Mouse (Mus musculus) forebrain, embryonic 15.5 days (tissue): Measurements from ENCODE around the gene Anks1b. TPM values are rescaled to one million over a fixed set of nuclear protein-coding genes. Genes with fewer than 3 reads are reported as not detected.

ENCODE experiments used
- ATAC-seq: fragments of 200-750 bp; cut with Nextera tagmentation; replicated peaks from 2 replicates; pipeline ENCODE4 v1.8.0; 2017; ENCODE audit warnings: mild to moderate bottlenecking, moderate TSS enrichment, moderate library complexity
- H3K27ac ChIP-seq: fragments of 300-500 bp; sonication (generic); replicated peaks from 2 replicates; pipeline ENCODE4 v1.5.1; 2015; ENCODE audit warnings: mild to moderate bottlenecking, inconsistent platforms
- H3K27me3 ChIP-seq: fragments of 300-500 bp; sonication (generic); 2 replicates; pipeline ENCODE4 v1.6.1; 2015; ENCODE audit warnings: inconsistent platforms
- H3K36me3 ChIP-seq: fragments of 300-500 bp; sonication (generic); 2 replicates; pipeline ENCODE4 v1.6.1; 2015; ENCODE audit warnings: mild to moderate bottlenecking, inconsistent platforms
- H3K4me1 ChIP-seq: fragments of 300-500 bp; sonication (generic); 2 replicates; pipeline ENCODE4 v1.6.1; 2015; ENCODE audit warnings: inconsistent platforms
- H3K4me2 ChIP-seq: fragments of 300-500 bp; sonication (generic); replicated peaks from 2 replicates; pipeline ENCODE4 v1.6.1; 2015; ENCODE audit warnings: mild to moderate bottlenecking, inconsistent platforms
- H3K4me3 ChIP-seq: fragments of 300-500 bp; sonication (generic); 2 replicates; pipeline ENCODE4 v1.5.1; 2015; ENCODE audit warnings: mild to moderate bottlenecking, inconsistent platforms
- H3K9ac ChIP-seq: fragments of 300-500 bp; sonication (generic); replicated peaks from 2 replicates; pipeline ENCODE4 v1.6.1; 2015; ENCODE audit warnings: mild to moderate bottlenecking, inconsistent platforms
- H3K9me3 ChIP-seq: fragments of 300-500 bp; sonication (generic); 2 replicates; pipeline ENCODE4 v1.6.1; 2016; ENCODE audit warnings: inconsistent platforms
- WGBS: fragments of 180-500 bp; shearing (Covaris S2); methylation state at CpG from one replicate; pipeline ENCODE4 v1.1.7; 2015; ENCODE audit warnings: mixed read lengths; 5-methylcytosine and 5-hydroxymethylcytosine counted together
- polyA plus RNA-seq: library from polyadenylated mRNA; unstranded; fragments of >200 nt; fragmentation: Nextera tagmentation; extraction: Ambion mirVana; gene quantifications from 2 replicates; pipeline ENCODE4 v1.2.1, GENCODE M21; 2015

Anks1b gene
- polyA plus RNA-seq, 1 experiment from 2014 or later = 63.1 TPM

DNA sequence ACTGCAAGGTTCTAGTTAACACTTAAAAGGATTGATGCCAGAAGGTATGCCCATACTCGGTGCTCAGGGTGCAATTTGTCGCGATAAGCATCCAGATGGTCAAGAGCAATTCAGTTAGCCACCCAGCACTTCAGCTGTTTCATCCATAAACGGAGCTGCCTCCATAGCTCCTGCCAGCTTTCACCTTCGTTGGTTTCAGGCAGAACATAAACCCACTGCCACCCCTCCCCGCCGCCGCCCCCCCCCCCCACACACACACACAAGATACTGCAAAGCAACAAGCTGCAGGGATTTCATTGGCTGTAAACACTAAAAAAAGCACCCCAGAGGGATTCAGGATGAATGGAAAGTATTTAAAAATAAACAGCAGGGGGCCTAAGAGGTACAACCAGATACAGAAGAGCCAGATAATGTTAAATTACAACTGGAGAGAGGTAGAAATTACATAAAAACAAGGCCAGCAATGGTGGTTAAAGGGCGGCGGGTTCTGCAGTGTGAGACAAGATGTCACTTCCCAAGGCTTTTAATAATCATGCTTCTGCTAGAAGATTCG is 897.2 kb downstream of the Anks1b start:
- Histone ChIP-seq H3K9me3 (no peaks in the 10 kb centered on the region), H3K4me3 (no peak overlapping the region), H3K27ac (0 out of 2 replicates have a peak overlapping the region, but pooled peaks have one; percentile 12), H3K36me3 (no peaks in the 10 kb centered on the region), H3K4me2 (no peak overlapping the region), H3K9ac (no peak overlapping the region), H3K4me1 (peaks cover 16% of the 10 kb centered on the region), H3K27me3 (no peaks in the 10 kb centered on the region)
- ATAC-seq = peak; percentile 30; the same call in 1 of the 2 replicates
- WGBS = 16% methylated on average over 11 of the region's 11 CpGs

- Histone ChIP-seq H3K27me3 (no peaks in the 10 kb centered on the region), H3K4me1 (peaks cover 16% of the 10 kb centered on the region), H3K4me2 (0 out of 2 replicates have a peak overlapping the region, but pooled peaks have one; percentile 2), H3K36me3 (no peaks in the 10 kb centered on the region), H3K4me3 (no peak overlapping the region), H3K27ac (no peak overlapping the region), H3K9me3 (no peaks in the 10 kb centered on the region), H3K9ac (no peak overlapping the region)
- WGBS = 43% methylated on average over 7 of the region's 7 CpGs
- peak; percentile 72 for ATAC-seq
Observed at GRCm38 (mm10) chr10:90771046-90771445, 897.7 kb downstream of the Anks1b start.

GRCm38 (mm10) chr10:90771471-90772226 is 898.3 kb downstream of the Anks1b start:
- Histone ChIP-seq H3K4me1 (peaks cover 16% of the 10 kb centered on the region), H3K9me3 (no peaks in the 10 kb centered on the region), H3K4me3 (no peak overlapping the region), H3K4me2 (peak overlapping the region; percentile 2; the same call in 1 of the 2 replicates), H3K36me3 (no peaks in the 10 kb centered on the region), H3K27ac (no peak overlapping the region), H3K9ac (no peak overlapping the region), H3K27me3 (no peaks in the 10 kb centered on the region)
- WGBS = 6% methylated on average over 15 of the region's 15 CpGs
- peak; percentile 55 for ATAC-seq

DNA sequence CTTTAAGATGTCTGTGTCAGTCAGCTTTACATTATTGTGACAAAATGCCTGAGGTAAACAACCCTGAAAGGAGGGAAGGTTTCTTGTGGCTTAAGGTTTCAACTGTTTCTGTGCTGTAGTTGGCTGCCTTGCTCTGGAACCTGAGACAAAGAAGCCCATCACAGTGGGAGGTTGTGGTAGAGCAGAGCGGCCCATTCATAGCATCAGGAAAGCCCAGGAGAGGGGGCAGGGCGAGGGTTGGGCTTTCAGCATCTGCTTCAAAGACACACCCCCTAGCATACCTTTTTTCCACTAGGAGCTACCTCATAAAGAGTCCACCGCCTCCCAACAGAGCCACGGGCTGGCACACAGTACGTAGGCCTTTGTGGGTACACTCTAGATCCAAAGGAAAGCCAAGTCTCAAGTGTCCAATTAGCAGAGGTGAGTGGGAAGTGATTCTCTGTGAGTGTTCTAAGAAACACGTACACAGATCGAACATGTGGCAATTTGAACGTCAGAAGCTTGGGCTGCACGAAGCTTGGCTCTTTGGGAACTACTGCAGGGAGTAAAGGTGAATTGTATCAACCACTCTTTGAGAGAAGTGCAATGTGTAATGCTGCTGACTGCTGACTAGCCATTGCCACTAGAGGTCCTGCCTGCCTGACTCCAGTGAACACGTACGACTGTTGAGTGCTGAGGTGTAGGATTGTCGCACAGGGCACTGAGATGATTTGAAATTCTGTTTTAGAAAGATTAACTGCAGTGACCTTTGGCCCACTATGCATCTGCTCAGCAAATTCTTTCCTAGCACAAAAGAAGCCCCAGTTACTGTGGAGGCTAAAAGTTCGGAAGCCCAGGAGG is 906.5 kb downstream of the Anks1b start:
- Histone ChIP-seq H3K4me2 (no peak overlapping the region), H3K9me3 (no peaks in the 10 kb centered on the region), H3K36me3 (no peaks in the 10 kb centered on the region), H3K27me3 (no peaks in the 10 kb centered on the region), H3K4me3 (no peak overlapping the region), H3K9ac (no peak overlapping the region), H3K27ac (no peak overlapping the region), H3K4me1 (no peaks in the 10 kb centered on the region)
- WGBS = 39% methylated on average over 13 of the region's 13 CpGs
- no peak for ATAC-seq

- WGBS = 72% methylated on average over 4 of the region's 4 CpGs
- no peak for ATAC-seq
- H3K4me1 ChIP-seq = no peaks in the 10 kb centered on the region
- H3K27ac ChIP-seq = no peak overlapping the region
- H3K4me3 ChIP-seq = no peak overlapping the region
- H3K9ac ChIP-seq = no peak overlapping the region
- H3K27me3 ChIP-seq = no peaks in the 10 kb centered on the region
- no peak overlapping the region for H3K4me2 ChIP-seq
- no peaks in the 10 kb centered on the region for H3K9me3 ChIP-seq
- no peaks in the 10 kb centered on the region for H3K36me3 ChIP-seq
Observed at GRCm38 (mm10) chr10:90784981-90785650, 911.8 kb downstream of the Anks1b start.

GRCm38 (mm10) chr10:90785680-90786079 is 912.4 kb downstream of the Anks1b start:
- no peaks in the 10 kb centered on the region for H3K27me3 ChIP-seq
- WGBS = 89% methylated on average over 8 of the region's 8 CpGs

GRCm38 (mm10) chr10:90803112-90803511 is 929.8 kb downstream of the Anks1b start:
- Histone ChIP-seq H3K4me2 (no peak overlapping the region), H3K36me3 (no peaks in the 10 kb centered on the region), H3K27ac (no peak overlapping the region), H3K9ac (no peak overlapping the region), H3K4me1 (peaks cover 9% of the 10 kb centered on the region; the same call in 1 of the 2 replicates), H3K4me3 (no peak overlapping the region), H3K27me3 (no peaks in the 10 kb centered on the region), H3K9me3 (no peaks in the 10 kb centered on the region)
- 49% methylated on average over 6 of the region's 6 CpGs for WGBS
- no peak for ATAC-seq

More at GRCm38 (mm10) chr10:90785680-90786079, 912.4 kb downstream of the Anks1b start:
- no peaks in the 10 kb centered on the region for H3K36me3 ChIP-seq
- H3K4me1 ChIP-seq = no peaks in the 10 kb centered on the region
- no peak overlapping the region for H3K9ac ChIP-seq
- no peak overlapping the region for H3K4me2 ChIP-seq
- ATAC-seq = no peak
- H3K27ac ChIP-seq = no peak overlapping the region
- no peak overlapping the region for H3K4me3 ChIP-seq
- no peaks in the 10 kb centered on the region for H3K9me3 ChIP-seq

DNA sequence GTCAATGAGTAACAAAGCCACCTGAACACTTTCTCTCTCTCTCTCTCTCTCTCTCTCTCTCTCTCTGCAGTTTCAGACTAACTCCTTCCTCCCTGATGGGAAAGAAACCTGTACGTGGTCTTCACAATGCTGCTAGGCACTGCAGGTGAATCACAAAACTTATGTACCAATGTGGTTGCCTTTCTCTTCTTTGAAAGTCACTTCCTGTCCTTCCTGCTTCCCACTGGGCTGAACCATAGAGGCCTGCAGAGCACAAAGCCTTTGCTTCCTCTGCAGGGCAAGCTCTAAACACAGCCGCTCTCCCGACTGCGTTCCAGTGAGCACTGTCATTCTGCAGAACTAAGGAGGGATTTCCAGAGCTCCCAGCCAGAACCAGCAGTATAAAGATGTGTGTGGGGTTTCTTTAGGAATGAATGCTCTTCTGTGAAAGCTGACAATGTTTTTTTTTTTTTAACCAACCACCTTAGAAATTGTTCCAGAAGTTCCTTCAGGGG is 931.3 kb downstream of the Anks1b start:
- Histone ChIP-seq H3K4me2 (no peak overlapping the region), H3K4me1 (peaks cover 9% of the 10 kb centered on the region; the same call in 1 of the 2 replicates), H3K27ac (no peak overlapping the region), H3K36me3 (no peaks in the 10 kb centered on the region), H3K27me3 (no peaks in the 10 kb centered on the region), H3K9ac (no peak overlapping the region), H3K9me3 (no peaks in the 10 kb centered on the region), H3K4me3 (no peak overlapping the region)
- no peak for ATAC-seq
- WGBS = 14% methylated on average over 4 of the region's 4 CpGs

GRCm38 (mm10) chr10:90808616-90809310 is 935.5 kb downstream of the Anks1b start:
- H3K9ac ChIP-seq = no peak overlapping the region
- no peaks in the 10 kb centered on the region for H3K9me3 ChIP-seq
- no peak for ATAC-seq
- H3K4me2 ChIP-seq = no peak overlapping the region
- no peaks in the 10 kb centered on the region for H3K27me3 ChIP-seq
- WGBS = 70% methylated on average over 8 of the region's 8 CpGs
- no peak overlapping the region for H3K4me3 ChIP-seq
- H3K4me1 ChIP-seq = peaks cover 15% of the 10 kb centered on the region
- no peaks in the 10 kb centered on the region for H3K36me3 ChIP-seq
- no peak overlapping the region for H3K27ac ChIP-seq

DNA sequence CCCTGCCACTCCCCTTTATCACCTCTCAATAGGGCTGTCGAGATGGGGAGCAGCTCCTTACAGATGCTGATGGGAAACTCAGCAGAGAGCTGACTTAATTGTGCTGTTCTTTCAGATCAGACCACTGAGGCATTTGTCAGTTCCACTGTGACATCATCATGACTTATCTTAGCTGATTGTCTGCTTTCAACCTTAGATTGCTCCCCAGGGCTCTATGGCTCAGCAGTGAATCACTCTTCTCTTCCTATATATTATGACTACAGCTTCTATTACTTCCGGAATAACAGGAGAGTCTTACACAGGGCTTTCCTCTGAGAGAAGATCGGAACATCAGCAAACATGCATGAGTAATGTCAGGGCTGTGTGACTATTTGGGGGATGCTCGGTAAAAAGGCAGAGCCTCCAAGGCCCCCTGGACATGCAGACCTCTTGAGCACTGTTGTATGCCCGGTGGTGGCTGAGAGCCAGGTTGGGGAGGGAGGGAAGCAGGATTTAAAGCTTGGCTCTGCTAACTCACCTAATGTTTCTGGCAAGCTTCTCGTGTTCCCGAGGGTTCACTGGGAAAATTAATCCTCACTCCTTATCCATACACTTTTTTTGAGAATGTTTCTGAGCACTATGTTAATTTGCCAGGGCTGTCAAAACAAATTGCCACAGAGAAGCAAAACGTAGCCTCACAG is 936.7 kb downstream of the Anks1b start:
- Histone ChIP-seq H3K4me1 (peaks cover 23% of the 10 kb centered on the region), H3K4me2 (no peak overlapping the region), H3K27ac (no peak overlapping the region), H3K9me3 (no peaks in the 10 kb centered on the region), H3K9ac (no peak overlapping the region), H3K4me3 (no peak overlapping the region), H3K27me3 (no peaks in the 10 kb centered on the region), H3K36me3 (no peaks in the 10 kb centered on the region)
- WGBS = 23% methylated on average over 8 of the region's 8 CpGs
- no peak for ATAC-seq

DNA sequence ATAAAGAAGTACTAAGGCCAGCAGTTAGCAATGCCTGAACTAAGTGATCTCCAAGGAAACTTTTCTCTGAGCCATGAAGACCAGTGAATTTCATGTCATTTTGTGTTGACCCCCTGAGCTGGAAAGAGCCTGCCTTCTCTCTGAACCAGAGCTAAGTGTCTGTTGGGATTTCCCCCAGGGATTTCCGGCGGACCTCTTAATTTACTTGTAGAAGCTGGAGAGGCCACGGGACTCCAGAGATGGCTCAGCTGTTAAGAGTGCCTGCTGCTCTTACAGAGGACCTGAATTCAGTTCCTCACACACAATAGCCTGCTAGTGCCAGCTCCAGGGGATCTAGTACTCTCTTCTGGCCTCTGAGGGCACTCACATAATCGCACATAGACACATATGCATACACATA is 938.1 kb downstream of the Anks1b start:
- no peaks in the 10 kb centered on the region for H3K36me3 ChIP-seq
- H3K4me1 ChIP-seq = peaks cover 23% of the 10 kb centered on the region
- no peak overlapping the region for H3K27ac ChIP-seq
- no peak overlapping the region for H3K4me3 ChIP-seq
- ATAC-seq = no peak
- 83% methylated on average over 4 of the region's 4 CpGs for WGBS
- no peaks in the 10 kb centered on the region for H3K27me3 ChIP-seq
- no peak overlapping the region for H3K4me2 ChIP-seq
- no peaks in the 10 kb centered on the region for H3K9me3 ChIP-seq
- H3K9ac ChIP-seq = no peak overlapping the region
